Mouse (Mus musculus) E14TG2a.4 (cell line): ENCODE data around the gene Klf12.

Source experiments
- CTCF ChIP-seq: conservative IDR thresholded peaks from 2 replicates; pipeline ENCODE4 v1.5.1; 2014; ENCODE audit warnings: low read length
- POU5F1 ChIP-seq: IDR thresholded peaks from 2 replicates; pipeline ENCODE4 v1.6.1; 2014; ENCODE audit warnings: low read length, borderline replicate concordance

DNA sequence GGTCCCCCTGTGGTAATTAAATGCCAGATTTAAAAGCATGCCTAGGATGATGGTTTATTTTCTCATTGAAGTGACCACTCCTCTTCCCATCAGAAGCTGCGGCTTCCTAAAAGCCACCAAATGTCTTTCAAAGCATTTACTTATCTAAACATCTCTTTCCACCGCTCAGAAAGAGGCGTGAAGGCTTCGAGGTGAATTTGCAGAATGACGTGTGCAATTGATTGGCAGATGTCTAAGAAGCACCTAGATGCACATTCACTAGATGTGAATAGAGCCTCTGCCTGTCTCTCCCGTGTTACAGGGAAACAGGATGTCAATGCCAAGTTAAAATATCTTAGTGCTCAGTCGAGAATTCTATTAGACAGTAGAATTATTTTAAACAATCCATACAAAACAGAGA lies 1.8 kb downstream of the Klf12 start:
- no peak for TF ChIP-seq CTCF
- no peak for TF ChIP-seq POU5F1
